ENCODE assay signal across 11 mouse cellular contexts in the genomic region with DNA sequence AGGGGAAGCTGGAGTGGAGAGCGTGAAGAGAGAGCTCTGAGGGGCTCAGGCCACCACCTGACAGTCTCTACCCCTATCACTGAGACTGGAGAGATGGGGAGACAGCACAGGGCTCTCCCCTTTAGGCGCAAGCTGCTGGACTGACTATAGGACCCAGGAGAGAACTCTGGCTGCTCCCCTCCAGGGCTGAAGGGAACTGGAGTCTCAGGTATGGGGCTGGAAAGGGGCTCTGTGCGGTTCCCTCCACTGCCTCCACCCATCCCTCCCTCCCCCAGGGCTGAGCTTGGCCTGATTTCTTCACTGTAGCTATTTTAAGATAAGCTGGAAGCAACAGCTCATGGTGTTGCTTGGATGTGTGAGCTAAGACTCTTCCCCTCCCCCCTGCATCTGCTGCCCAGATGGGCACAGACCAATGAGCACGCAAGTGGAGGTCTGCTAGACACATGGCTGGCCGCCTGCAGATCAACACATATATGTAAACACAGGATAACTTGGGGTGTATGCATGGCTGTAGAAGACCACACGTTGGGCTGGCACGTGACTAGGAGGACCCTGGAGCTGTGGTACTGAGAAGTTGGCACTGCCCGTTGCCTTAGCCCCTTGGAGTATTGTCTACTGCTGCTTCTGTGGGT. TPM values are rescaled to one million over a fixed set of nuclear protein-coding genes. Genes with fewer than 3 reads are reported as not detected.
DNase-seq lines count a peak whose midpoint lies in the region; ATAC-seq and TF ChIP-seq lines count a peak whose summit lies in the region.
"Had no signal": no experiment of that assay in that cellular context is flagged by ENCODE, and none has a peak within 500 bp of the region (broad histone marks: within the 10 kb centered on the region; RNA-seq: fewer than 3 reads in every experiment).

No protein-coding gene starts in this region.

- 58% methylated on average over 8 of the region's 8 CpGs for WGBS in midbrain, postnatal 0 days
- WGBS in midbrain, embryonic 10.5 days: 70% methylated on average over 8 of the region's 8 CpGs
- WGBS in kidney, embryonic 16.5 days: 73% methylated on average over 8 of the region's 8 CpGs

- H3K9me3 ChIP-seq in midbrain, postnatal 0 days (ENCODE audit: low read length): no peaks in the 10 kb centered on the region
- H3K9me3 ChIP-seq in midbrain, embryonic 10.5 days (replicated peaks): no peaks in the 10 kb centered on the region
- no peaks in the 10 kb centered on the region for H3K9me3 ChIP-seq in kidney, embryonic 16.5 days (ENCODE audit: low read length)
- H3K9me3 ChIP-seq: G1E had no signal

- H3K4me3 ChIP-seq in midbrain, postnatal 0 days (ENCODE audit: low read depth, low read length): no peak overlapping the region
- no peak overlapping the region; the same call in 1 of the 2 replicates for H3K4me3 ChIP-seq in midbrain, embryonic 10.5 days
- no peak overlapping the region for H3K4me3 ChIP-seq in kidney, embryonic 16.5 days (ENCODE audit: low read length)

- no peak overlapping the region for H3K4me2 ChIP-seq in midbrain, postnatal 0 days (ENCODE audit: low read depth, low read length, poor library complexity, severe bottlenecking)
- H3K4me2 ChIP-seq in kidney, embryonic 16.5 days (replicated peaks; ENCODE audit: low read depth, low read length): no peak overlapping the region

- peak; percentile 64 for DNase-seq in midbrain, postnatal 0 days (ENCODE audit: low spot score)
- DNase-seq in midbrain, embryonic 10.5 days (ENCODE audit: low spot score): no peak
- peak; percentile 61 for DNase-seq in forelimb bud, embryonic 11.5 days (ENCODE audit: low read depth, low spot score)
- DNase-seq in left cerebral cortex, adult 9 months (ENCODE audit: low spot score in 2 of 2): peak; percentile 86 to 93
- peak; percentile 40 for DNase-seq in skeletal muscle tissue, adult 2 months (ENCODE audit: low read depth, low spot score)
- no peak for DNase-seq in ovary, postnatal 36 days (ENCODE audit: low spot score)
- DNase-seq in kidney, postnatal 14 days: no peak
- DNase-seq: heart, postnatal 36 days had no signal

- TF ChIP-seq CTCF in midbrain, postnatal 0 days (IDR thresholded peaks at IDR 0.05): no peak

- ATAC-seq in midbrain, postnatal 0 days (ENCODE audit: low FRiP score): no peak
- ATAC-seq in kidney, embryonic 16.5 days (ENCODE audit: low FRiP score, low TSS enrichment): no peak

- peaks cover 20% of the 10 kb centered on the region; the same call in 1 of the 2 replicates for H3K4me1 ChIP-seq in midbrain, postnatal 0 days (ENCODE audit: insufficient read depth, low read length)
- peaks cover 51% of the 10 kb centered on the region for H3K4me1 ChIP-seq in midbrain, embryonic 10.5 days
- H3K4me1 ChIP-seq in kidney, embryonic 16.5 days (ENCODE audit: insufficient read depth, low read length): peaks cover 16% of the 10 kb centered on the region

- H3K36me3 ChIP-seq in midbrain, postnatal 0 days (ENCODE audit: insufficient read depth, low read length): peaks cover 7% of the 10 kb centered on the region; the same call in 1 of the 2 replicates
- H3K36me3 ChIP-seq in midbrain, embryonic 10.5 days: no peaks in the 10 kb centered on the region
- H3K36me3 ChIP-seq in kidney, embryonic 16.5 days (ENCODE audit: insufficient read depth, low read length): no peaks in the 10 kb centered on the region
- H3K36me3 ChIP-seq: G1E had no signal

- H3K27me3 ChIP-seq in midbrain, postnatal 0 days (ENCODE audit: insufficient read depth, low read length): no peaks in the 10 kb centered on the region; the same call in 1 of the 2 replicates
- H3K27me3 ChIP-seq in midbrain, embryonic 10.5 days (ENCODE audit: low read depth, poor library complexity, severe bottlenecking): peaks cover 87% of the 10 kb centered on the region
- H3K27me3 ChIP-seq in kidney, embryonic 16.5 days (ENCODE audit: insufficient read depth, low read length): peaks cover 62% of the 10 kb centered on the region

- peak overlapping the region; percentile 18; the same call in 1 of the 2 replicates for H3K27ac ChIP-seq in midbrain, postnatal 0 days (ENCODE audit: low read depth, low read length)
- H3K27ac ChIP-seq in midbrain, embryonic 10.5 days (replicated peaks): no peak overlapping the region
- no peak overlapping the region for H3K27ac ChIP-seq in kidney, embryonic 16.5 days (ENCODE audit: low read length)

- H3K9ac ChIP-seq in midbrain, postnatal 0 days (replicated peaks; ENCODE audit: low read length, poor library complexity, severe bottlenecking): no peak overlapping the region
- H3K9ac ChIP-seq in kidney, embryonic 16.5 days (replicated peaks; ENCODE audit: low read length): no peak overlapping the region

RNA-seq across cellular contexts. Expression of a gene that starts 6.1 kb away (rescaled TPM):
- 84.6 and 90.6 TPM in 2 replicates for total RNA-seq in midbrain, postnatal 0 days (2014; rRNA removed)
- polyA plus RNA-seq in midbrain, postnatal 0 days (2015; fragmentation: Nextera tagmentation; extraction: Ambion mirVana): 213 and 233 TPM in 2 replicates
- polyA plus RNA-seq in midbrain, embryonic 10.5 days (2016; fragmentation: Nextera tagmentation; extraction: Ambion mirVana): 1.5 TPM in 2 replicates
- polyA plus RNA-seq in kidney, embryonic 16.5 days (2015; fragmentation: Nextera tagmentation; extraction: Ambion mirVana): not detected in 2 replicates
- total RNA-seq: G1E; heart, postnatal 36 days had no signal
- polyA plus RNA-seq: G1E; lung, embryonic 16.5 days had no signal

RNA-seq across cellular contexts. Expression of a gene that starts 10.6 kb away (rescaled TPM):
- 167 and 170 TPM in 2 replicates for total RNA-seq in midbrain, postnatal 0 days (2014; rRNA removed)
- polyA plus RNA-seq in midbrain, postnatal 0 days (2015; fragmentation: Nextera tagmentation; extraction: Ambion mirVana): 21.7 and 23.0 TPM in 2 replicates
- 0.88 and 1.1 TPM in 2 replicates for polyA plus RNA-seq in midbrain, embryonic 10.5 days (2016; fragmentation: Nextera tagmentation; extraction: Ambion mirVana)
- 0.06 and 0.09 TPM in 2 replicates for polyA plus RNA-seq in kidney, embryonic 16.5 days (2015; fragmentation: Nextera tagmentation; extraction: Ambion mirVana)
- total RNA-seq: heart, postnatal 36 days had no signal
- polyA plus RNA-seq: G1E had no signal

RNA-seq across cellular contexts. Expression of a gene that starts 23.5 kb away (rescaled TPM):
- not detected in 2 replicates for total RNA-seq in midbrain, postnatal 0 days (2014; rRNA removed)
- not detected in 2 replicates for polyA plus RNA-seq in midbrain, postnatal 0 days (2015; fragmentation: Nextera tagmentation; extraction: Ambion mirVana)
- not detected in 2 replicates for polyA plus RNA-seq in midbrain, embryonic 10.5 days (2016; fragmentation: Nextera tagmentation; extraction: Ambion mirVana)
- not detected in 2 replicates for polyA plus RNA-seq in kidney, embryonic 16.5 days (2015; fragmentation: Nextera tagmentation; extraction: Ambion mirVana)
- total RNA-seq: heart, postnatal 36 days had no signal
- polyA plus RNA-seq: G1E; lung, embryonic 16.5 days had no signal

RNA-seq across cellular contexts. Expression of a gene that starts 28.9 kb away (rescaled TPM):
- 43.4 and 58.1 TPM in 2 replicates for total RNA-seq in midbrain, postnatal 0 days (2014; rRNA removed)
- 100 and 115 TPM in 2 replicates for polyA plus RNA-seq in midbrain, postnatal 0 days (2015; fragmentation: Nextera tagmentation; extraction: Ambion mirVana)
- polyA plus RNA-seq in midbrain, embryonic 10.5 days (2016; fragmentation: Nextera tagmentation; extraction: Ambion mirVana): 12.9 and 20.6 TPM in 2 replicates
- 12.6 and 14.3 TPM in 2 replicates for polyA plus RNA-seq in kidney, embryonic 16.5 days (2015; fragmentation: Nextera tagmentation; extraction: Ambion mirVana)

RNA-seq across cellular contexts. Expression of a gene that starts 59.0 kb away (rescaled TPM):
- total RNA-seq in midbrain, postnatal 0 days (2014; rRNA removed): 0.33 and 0.52 TPM in 2 replicates
- polyA plus RNA-seq in midbrain, postnatal 0 days (2015; fragmentation: Nextera tagmentation; extraction: Ambion mirVana): 0.65 and 0.84 TPM in 2 replicates
- not detected in 2 replicates for polyA plus RNA-seq in midbrain, embryonic 10.5 days (2016; fragmentation: Nextera tagmentation; extraction: Ambion mirVana)
- polyA plus RNA-seq in kidney, embryonic 16.5 days (2015; fragmentation: Nextera tagmentation; extraction: Ambion mirVana): 8.6 TPM in 2 replicates
- total RNA-seq: G1E; heart, postnatal 36 days had no signal
- polyA plus RNA-seq: G1E; lung, embryonic 16.5 days had no signal

Comparison
In these comparisons a context has a peak if more than half of its experiments do, and no peak if none do; other contexts are left out.
1. DNase-seq: peak in midbrain, postnatal 0 days (single experiment), forelimb bud, embryonic 11.5 days (single experiment), left cerebral cortex, adult 9 months (2 of 2) and skeletal muscle tissue, adult 2 months (single experiment); none in midbrain, embryonic 10.5 days (single experiment), ovary, postnatal 36 days (single experiment) and kidney, postnatal 14 days (single experiment).
2. RNA of a gene that starts 6.1 kb away (polyA plus RNA-seq): 213 to 233 TPM in midbrain, postnatal 0 days; 1.5 TPM in midbrain, embryonic 10.5 days and not detected in kidney, embryonic 16.5 days; every median in the first group is over 10 times any median in the second.
3. RNA of a gene that starts 10.6 kb away (polyA plus RNA-seq): 21.7 to 23.0 TPM in midbrain, postnatal 0 days; 0.88 to 1.1 TPM in midbrain, embryonic 10.5 days and 0.06 to 0.09 TPM in kidney, embryonic 16.5 days; every median in the first group is over 10 times any median in the second.